Mouse (Mus musculus): Measurements from ENCODE around the gene Ttn.
A peak's percentile ranks its signal among the peaks of the same experiment; 100 is the strongest.

Gene Ttn

GRCm38 (mm10) chr2:76708512-76708911, 273.8 kb downstream of the Ttn start:
- no peak for DNase-seq (ENCODE audit: low spot score in 2 of 2)

GRCm38 (mm10) chr2:76705655-76706054, 276.7 kb downstream of the Ttn start:
- DNase-seq (ENCODE audit: low spot score in 2 of 2): no peak

DNA sequence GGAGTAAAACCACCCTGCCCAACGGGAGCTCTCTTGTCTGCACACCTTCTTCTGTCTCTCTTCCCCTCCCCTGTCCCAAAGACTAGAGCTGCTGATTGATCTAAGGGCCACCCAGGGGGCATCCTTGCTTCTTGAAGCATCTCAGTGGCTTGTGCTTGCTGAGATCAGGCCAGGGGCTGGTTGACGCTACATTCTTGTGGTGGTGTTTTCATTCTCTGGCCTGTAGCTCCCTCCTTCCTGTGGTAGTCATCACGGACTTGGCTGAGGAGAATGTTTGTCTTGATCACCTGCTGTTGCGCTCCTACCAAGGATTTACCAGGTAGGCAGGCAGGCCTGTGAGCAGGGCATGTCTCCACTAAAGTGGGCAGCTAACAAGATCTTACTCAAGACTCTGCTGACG, 279.6 kb downstream of the Ttn start:
- no peak for DNase-seq (ENCODE audit: low spot score in 2 of 2)

DNA sequence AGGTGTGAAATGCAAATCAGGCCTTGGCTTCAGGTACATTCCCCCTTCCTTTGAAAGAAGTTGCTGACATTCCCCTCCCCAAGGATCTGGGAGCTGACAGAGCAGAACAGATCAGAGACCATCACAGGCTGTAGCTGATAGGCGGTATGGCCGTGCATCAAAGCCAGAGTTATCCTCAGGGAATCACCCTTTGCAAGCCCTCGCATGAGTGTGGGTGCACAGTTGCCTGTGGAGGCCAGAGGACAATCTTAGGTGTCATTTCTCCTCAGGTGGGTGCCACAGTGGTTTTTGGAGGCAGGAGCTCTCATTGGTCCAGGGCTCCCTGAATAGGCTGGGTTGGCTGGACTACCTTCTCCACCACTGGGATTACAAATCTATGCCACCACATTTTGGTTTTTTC, 280.2 kb downstream of the Ttn start:
- no peak for DNase-seq (ENCODE audit: low spot score in 2 of 2)

- DNase-seq (ENCODE audit: low spot score in 2 of 2): no peak
Measured at GRCm38 (mm10) chr2:76695290-76695689, 287.1 kb downstream of the Ttn start.

DNA sequence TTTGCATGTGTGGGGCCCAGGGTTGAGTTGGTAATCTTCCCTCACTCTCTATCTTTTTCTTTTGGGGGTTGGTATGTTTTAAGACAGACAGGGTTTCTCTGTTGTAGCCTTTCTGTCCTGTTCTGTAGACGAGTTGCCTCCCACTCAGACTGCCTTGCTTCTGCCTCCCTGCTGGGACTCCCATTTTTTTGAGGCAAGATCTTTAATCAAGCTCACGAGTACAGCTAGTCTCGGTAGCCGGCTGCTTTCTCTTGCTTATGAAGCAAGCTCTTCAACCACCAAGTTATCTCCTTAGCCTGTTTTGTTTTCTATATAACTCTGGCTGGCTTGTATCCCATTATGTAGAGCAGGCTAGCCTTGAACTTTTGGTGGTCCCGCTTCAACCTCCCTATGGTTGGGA, 288.6 kb downstream of the Ttn start:
- DNase-seq (ENCODE audit: low spot score in 2 of 2): no peak

DNA sequence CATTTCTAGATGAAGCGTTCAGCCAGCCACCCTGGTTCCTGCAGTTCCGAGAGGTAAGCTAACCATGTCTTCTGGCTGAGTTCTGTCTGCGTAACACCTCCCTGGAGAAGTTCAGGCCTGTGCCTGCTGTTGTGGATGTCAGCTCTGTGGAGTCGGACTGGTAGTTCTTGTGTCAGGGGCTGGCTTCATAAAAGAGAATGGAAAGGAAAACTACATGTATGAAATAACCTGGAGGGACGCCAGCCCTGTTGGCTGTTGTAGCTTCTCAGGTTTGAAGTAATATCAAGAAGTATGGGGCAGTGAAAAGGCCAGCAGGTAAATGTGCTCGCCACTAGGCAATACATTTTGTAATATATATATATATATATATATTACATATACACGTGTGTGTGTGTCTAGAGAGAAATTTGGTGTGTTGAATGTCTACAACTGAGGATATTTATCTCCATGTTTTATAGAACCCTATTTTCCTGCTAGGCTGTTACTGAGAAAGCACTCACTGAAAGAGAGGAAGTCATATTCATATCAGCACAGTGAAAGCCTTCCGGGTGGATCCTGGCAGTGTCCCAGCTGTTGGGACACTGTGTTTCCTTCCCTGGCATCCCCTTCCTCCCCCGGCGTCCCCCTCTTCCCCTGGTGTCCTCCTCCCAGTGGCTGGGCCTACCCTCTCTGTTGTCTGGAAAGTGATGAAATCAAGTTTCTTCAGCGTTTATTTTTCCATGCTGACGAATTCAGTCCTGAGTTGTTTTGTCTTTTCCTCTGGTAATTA, 291.7 kb downstream of the Ttn start:
- DNase-seq (ENCODE audit: low spot score in 2 of 2): no peak

- no peak for DNase-seq (ENCODE audit: low spot score in 2 of 2)
Measured at GRCm38 (mm10) chr2:76688162-76688561, 294.2 kb downstream of the Ttn start.

- no peak for DNase-seq (ENCODE audit: low spot score in 2 of 2)
Measured at GRCm38 (mm10) chr2:76687608-76688007, 294.7 kb downstream of the Ttn start.

- no peak for DNase-seq (ENCODE audit: low spot score in 2 of 2)
Measured at GRCm38 (mm10) chr2:76686986-76687385, 295.4 kb downstream of the Ttn start.

- no peak for DNase-seq (ENCODE audit: low spot score in 2 of 2)
Measured at GRCm38 (mm10) chr2:76682301-76682700, 300.0 kb downstream of the Ttn start.

DNA sequence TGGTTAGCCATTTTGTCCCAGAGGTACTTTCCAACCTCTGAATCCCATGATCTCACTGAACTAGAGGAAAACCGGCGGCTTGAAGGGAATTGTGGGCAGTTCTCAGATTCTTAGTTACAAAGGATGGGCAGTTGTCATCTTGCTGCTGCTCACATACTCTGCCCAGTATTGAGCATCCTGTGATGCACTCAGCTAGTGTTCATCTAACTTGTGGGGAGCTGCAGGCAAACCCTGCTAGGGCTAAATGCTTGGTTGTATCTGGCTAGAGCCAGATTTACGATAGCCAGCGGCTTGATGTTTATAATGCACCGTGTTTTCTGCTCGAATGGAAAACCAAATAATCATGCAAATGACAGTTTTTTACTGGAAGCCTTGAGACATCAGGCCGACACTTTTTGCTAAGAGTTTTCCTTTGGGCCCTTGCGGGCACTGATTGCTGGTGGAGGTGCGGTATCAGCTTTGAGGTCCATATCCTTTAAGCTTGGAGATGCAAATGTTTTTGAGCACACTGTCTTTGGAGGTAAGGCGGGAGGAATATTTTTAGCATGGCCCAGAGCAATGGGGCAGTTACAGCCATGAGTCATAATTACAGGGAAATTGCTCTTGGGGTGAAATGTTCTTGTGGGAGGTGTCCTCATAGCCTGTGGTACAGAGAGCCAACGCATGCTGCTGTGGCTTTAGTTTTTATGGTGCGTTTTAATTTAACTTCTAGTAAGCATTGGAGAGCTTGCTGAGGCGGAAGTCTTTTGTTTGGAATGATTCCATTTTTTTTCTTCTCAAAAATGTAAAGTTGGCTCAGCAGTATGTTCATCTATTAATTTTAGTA, 305.7 kb downstream of the Ttn start:
- DNase-seq (ENCODE audit: low spot score in 2 of 2): no peak

DNA sequence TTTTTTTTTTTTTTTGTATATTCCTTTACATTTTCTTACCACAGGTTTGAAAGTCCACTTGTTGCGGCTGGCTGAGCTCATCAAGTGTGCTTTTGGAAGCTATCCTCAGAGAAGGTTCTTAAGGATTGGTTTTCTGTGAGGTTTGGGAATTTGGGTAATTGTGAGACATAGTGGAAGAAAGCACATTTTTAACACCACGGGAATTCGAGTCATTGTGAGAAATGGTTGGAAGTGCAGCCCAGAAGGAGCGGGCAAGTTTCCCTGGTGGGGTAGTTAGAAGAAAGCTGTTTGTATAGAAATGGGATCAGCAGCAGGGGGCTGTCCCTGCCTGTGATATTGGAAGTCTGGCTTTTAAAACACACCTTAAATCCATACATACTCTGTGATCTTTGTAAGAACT, 306.4 kb downstream of the Ttn start:
- no peak for DNase-seq (ENCODE audit: low spot score in 2 of 2)

GRCm38 (mm10) chr2:76675451-76675850, 306.9 kb downstream of the Ttn start:
- DNase-seq (ENCODE audit: low spot score in 2 of 2): peak in 1 of 2 experiments; percentile 27

DNA sequence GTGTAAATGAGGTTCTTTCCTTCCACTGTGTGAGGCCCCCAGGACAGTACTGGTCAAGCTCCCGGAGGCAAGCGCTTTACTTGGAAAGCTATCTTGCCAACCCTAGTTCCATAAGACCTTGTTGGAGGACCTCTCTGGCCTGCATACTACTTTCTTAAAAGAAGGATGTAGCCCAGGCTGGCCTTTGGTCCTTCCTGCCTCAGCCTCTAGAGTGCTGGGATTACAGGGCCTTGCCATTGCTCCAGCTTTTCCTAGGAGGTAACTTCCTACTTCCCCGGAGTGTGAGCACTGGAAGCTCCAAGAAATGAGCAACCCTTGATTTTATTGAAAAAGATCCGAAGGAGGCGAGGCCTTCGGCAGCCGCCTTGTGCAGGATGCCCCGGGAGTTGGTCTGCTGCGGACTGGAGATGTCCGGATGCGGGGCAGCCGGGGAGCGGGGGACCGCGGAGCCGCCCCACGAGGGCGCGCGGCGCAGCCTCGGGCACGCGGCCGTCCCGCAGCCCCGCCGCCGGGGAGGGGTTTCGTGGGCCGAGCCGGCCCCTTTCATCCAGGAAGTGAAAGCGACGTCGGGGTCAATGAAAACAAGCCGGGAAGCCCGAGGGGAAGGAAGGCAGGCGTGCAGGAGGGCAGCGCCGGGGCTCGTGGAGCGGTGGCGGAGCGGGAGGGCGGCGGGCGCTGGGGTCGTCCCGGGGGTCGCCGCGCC, 307.5 kb downstream of the Ttn start, which contains the start of gene Plekha3:
Gene Plekha3 (plus strand): TSS at position 557 of the 703 bp plus-strand sequence.
- DNase-seq (ENCODE audit: low spot score in 2 of 2): peak; percentile 70 to 84

DNA sequence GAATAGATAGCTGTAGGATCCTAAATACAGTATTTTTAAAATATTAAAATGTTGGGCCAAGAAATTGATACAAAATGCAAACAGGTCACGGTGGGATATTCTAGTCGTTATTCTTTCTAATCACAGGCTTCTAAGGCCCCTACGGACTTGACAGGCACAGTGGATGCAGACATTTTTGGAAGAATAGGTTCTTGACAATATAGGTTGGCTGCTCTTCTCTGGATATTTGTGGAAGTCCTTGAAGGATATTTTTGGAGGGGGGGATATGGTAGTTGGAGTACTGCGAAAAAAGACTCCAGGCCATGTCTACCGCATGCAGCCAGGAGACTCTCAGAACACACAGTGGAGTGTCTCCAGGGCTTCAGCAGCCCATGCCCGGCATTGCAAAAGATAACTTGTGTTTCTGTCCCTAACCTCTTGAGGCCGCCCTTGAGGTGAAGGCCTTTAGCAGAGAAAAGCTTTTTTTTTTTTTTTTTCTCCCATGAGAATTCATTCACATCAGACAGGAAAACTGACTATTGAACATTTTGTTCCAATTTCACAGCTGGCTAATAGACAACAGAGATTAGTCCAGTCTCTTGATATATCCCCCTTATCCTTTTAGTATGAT, 308.8 kb downstream of the Ttn start:
- DNase-seq (ENCODE audit: low spot score in 2 of 2): no peak

- DNase-seq (ENCODE audit: low spot score in 2 of 2): peak; percentile 85 to 87
Measured at GRCm38 (mm10) chr2:76672966-76673392, 309.4 kb downstream of the Ttn start, which contains the start of gene Fkbp7. Gene Fkbp7 (minus strand): TSS chr2:76673116.

DNA sequence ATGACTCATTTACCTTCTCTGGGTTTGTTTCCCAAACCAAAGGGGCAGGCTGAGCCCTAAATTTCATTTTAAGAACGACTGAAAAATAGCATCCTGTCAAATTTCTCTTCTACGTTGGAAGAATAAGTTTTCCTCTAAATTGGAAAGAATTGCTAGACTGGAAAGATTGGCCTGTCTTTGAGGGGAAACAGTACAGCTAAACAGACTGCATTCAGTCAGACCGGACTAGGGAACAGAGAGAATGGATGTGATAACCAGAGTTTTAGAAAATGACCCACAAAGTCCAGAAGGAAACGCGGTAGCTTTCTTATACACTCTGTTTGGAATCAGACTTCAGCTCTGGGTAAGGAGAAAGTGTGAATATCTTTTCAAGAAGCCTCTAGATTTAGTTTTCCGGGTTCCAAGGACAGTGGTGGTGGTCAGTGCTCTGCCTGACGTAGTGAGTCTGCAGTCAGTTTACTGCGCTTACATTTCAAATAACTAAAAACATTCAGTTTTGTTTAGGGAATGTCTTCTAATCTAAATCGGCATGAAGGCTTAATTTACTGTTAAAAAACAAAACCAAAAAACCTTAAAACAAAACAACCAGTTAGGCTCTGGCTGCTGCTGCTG, 310.1 kb downstream of the Ttn start:
- DNase-seq (ENCODE audit: low spot score in 2 of 2): no peak

DNA sequence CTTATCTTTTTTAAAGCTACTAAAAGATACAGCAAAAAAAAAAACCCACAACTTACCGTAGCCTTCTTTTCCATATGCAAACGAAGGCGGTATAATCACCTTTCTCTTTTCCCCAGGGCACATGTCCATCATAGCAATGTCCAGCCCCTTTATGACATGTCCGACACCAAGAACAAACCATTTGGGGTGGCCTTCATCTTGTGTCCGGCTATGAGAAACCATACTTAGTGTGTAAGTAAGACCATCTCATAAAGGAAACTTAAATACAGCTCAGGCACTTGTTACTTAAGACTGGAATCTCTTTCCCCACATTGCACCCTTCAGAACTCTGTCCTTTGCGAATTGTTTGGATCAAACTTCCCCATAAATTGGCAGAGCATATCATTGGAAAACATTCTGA, 310.7 kb downstream of the Ttn start:
- DNase-seq (ENCODE audit: low spot score in 2 of 2): no peak

DNA sequence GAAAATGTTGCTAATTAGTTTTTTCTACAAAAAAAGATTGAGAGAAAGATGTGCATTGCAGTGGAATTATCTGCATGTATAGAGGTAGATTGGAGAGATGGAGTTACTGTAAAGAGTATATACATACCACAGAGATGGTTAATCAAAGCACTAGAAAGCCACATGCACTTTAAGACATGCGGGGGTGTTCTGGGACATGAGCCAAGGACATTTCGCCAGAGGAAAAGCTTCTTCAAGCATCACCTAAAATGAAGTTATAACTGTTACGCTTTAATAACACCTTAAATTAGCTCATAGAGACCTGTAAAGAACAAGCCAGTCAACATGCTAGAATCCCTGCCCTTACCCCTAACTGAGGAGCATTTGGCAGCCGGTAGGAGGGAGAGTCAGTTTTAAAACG, 315.1 kb downstream of the Ttn start:
- DNase-seq (ENCODE audit: low spot score in 2 of 2): no peak

DNA sequence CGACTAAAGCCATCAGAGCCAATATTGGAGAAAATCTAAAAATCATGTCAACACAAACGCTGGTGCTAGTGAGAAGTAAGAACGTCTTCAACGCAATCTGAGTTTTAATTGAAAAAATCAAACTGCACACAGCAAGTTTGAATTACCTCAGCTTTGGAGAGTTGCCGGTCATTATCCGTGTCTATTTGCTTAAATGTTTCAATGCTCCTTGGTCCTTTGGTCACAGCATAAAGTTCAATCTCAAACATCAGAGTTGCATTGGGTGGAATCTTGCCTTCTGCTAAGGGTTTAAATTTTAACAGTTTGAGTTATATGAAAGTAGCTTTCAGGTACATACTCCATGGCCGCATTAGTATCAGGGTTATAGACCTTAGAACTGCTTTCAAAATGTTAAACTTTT, 316.8 kb downstream of the Ttn start:
- DNase-seq (ENCODE audit: low spot score in 2 of 2): no peak
